Mouse (Mus musculus) lung, postnatal 0 days (tissue): ENCODE measurements around the gene Shisa6.

Source experiments
- CTCF ChIP-seq: IDR thresholded peaks from 2 replicates; pipeline ENCODE4 v1.5.1; 2016; ENCODE audit warnings: antibody characterized with exemption, mild to moderate bottlenecking
- EP300 ChIP-seq: IDR thresholded peaks from 2 replicates; pipeline ENCODE4 v1.6.1; 2016; ENCODE audit warnings: antibody characterized with exemption, mild to moderate bottlenecking, control low read depth

- TF ChIP-seq CTCF = no peak
- TF ChIP-seq EP300 = no peak
Measured at GRCm38 (mm10) chr11:66535156-66535555, 9.4 kb upstream of the Shisa6 start.
